Mouse (Mus musculus) embryonic facial prominence, embryonic 12.5 days (tissue): Measurements from ENCODE around the gene Alg11. TPM values are rescaled to one million over a fixed set of nuclear protein-coding genes. Genes with fewer than 3 reads are reported as not detected.

Source experiments
- ATAC-seq: fragments of 200-750 bp; cut with Nextera tagmentation; 2 replicates; pipeline ENCODE4 v1.8.0; 2017; ENCODE audit not compliant: insufficient number of reproducible peaks, insufficient read depth, low FRiP score, low TSS enrichment
- H3K27ac ChIP-seq: fragments of 300-500 bp; sonication (generic); 2 replicates; pipeline ENCODE4 v1.5.1; 2016; ENCODE audit warnings: mild to moderate bottlenecking
- H3K27me3 ChIP-seq: fragments of 300-500 bp; sonication (generic); 2 replicates; pipeline ENCODE4 v1.6.1; 2016; ENCODE audit warnings: mild to moderate bottlenecking, moderate library complexity
- H3K36me3 ChIP-seq: fragments of 300-500 bp; sonication (generic); 2 replicates; pipeline ENCODE4 v1.6.1; 2016; ENCODE audit warnings: mild to moderate bottlenecking
- H3K4me1 ChIP-seq: fragments of 300-500 bp; sonication (generic); 2 replicates; pipeline ENCODE4 v1.6.1; 2016
- H3K4me2 ChIP-seq: fragments of 300-500 bp; sonication (generic); replicated peaks from 2 replicates; pipeline ENCODE4 v1.6.1; 2016; ENCODE audit warnings: mild to moderate bottlenecking, moderate library complexity
- H3K4me3 ChIP-seq: fragments of 300-500 bp; sonication (generic); 2 replicates; pipeline ENCODE4 v1.5.1; 2016; ENCODE audit warnings: mild to moderate bottlenecking
- H3K9ac ChIP-seq: fragments of 300-500 bp; sonication (generic); 2 replicates; pipeline ENCODE4 v1.6.1; 2016; ENCODE audit warnings: mild to moderate bottlenecking, moderate library complexity
- H3K9me3 ChIP-seq: fragments of 300-500 bp; sonication (generic); 2 replicates; pipeline ENCODE4 v1.6.1; 2016; ENCODE audit warnings: mild to moderate bottlenecking, moderate library complexity
- WGBS: fragments of 180-500 bp; shearing (Covaris S2); methylation state at CpG from one replicate; pipeline ENCODE4 v1.1.7; 2016; 5-methylcytosine and 5-hydroxymethylcytosine counted together
- polyA plus RNA-seq: library from polyadenylated mRNA; unstranded; fragments of >200 nt; fragmentation: Nextera tagmentation; extraction: Ambion mirVana; gene quantifications from 2 replicates; pipeline ENCODE4 v1.2.1, GENCODE M21; 2016

The Alg11 gene
- polyA plus RNA-seq, 1 experiment from 2014 or later: 46.5 TPM

- H3K9ac ChIP-seq: no peak overlapping the region
- H3K27me3 ChIP-seq: peaks cover 11% of the 10 kb centered on the region; the same call in 1 of the 2 replicates
- H3K27ac ChIP-seq: no peak overlapping the region
- H3K36me3 ChIP-seq: no peaks in the 10 kb centered on the region
- no peak overlapping the region for H3K4me3 ChIP-seq
- no peaks in the 10 kb centered on the region for H3K9me3 ChIP-seq
- no peak for ATAC-seq
- H3K4me2 ChIP-seq: no peak overlapping the region
- 76% methylated on average over 3 of the region's 3 CpGs for WGBS
- H3K4me1 ChIP-seq: no peaks in the 10 kb centered on the region
Observed at GRCm38 (mm10) chr8:22042515-22042914, 18.0 kb upstream of the Alg11 start.

- Histone ChIP-seq H3K36me3 (no peaks in the 10 kb centered on the region), H3K27me3 (peaks cover 11% of the 10 kb centered on the region; the same call in 1 of the 2 replicates), H3K4me3 (no peak overlapping the region), H3K9me3 (no peaks in the 10 kb centered on the region), H3K4me2 (no peak overlapping the region), H3K9ac (no peak overlapping the region), H3K27ac (no peak overlapping the region), H3K4me1 (no peaks in the 10 kb centered on the region)
- no peak; the same call in 1 of the 2 replicates for ATAC-seq
- WGBS: 49% methylated on average over 12 of the region's 12 CpGs
Observed at GRCm38 (mm10) chr8:22043706-22044105, 16.8 kb upstream of the Alg11 start.

GRCm38 (mm10) chr8:22047699-22048464 is 12.6 kb upstream of the Alg11 start:
- Histone ChIP-seq H3K9ac (no peak overlapping the region), H3K36me3 (no peaks in the 10 kb centered on the region), H3K27ac (no peak overlapping the region), H3K4me3 (no peak overlapping the region), H3K4me1 (no peaks in the 10 kb centered on the region), H3K27me3 (no peaks in the 10 kb centered on the region), H3K4me2 (no peak overlapping the region), H3K9me3 (no peaks in the 10 kb centered on the region)
- WGBS: 72% methylated on average over 2 of the region's 2 CpGs
- ATAC-seq: no peak

- Histone ChIP-seq H3K9me3 (no peaks in the 10 kb centered on the region), H3K4me2 (no peak overlapping the region), H3K36me3 (no peaks in the 10 kb centered on the region), H3K9ac (no peak overlapping the region), H3K27me3 (peaks cover 22% of the 10 kb centered on the region), H3K27ac (no peak overlapping the region), H3K4me3 (no peak overlapping the region), H3K4me1 (no peaks in the 10 kb centered on the region)
- ATAC-seq: no peak
- 86% methylated on average over 12 of the region's 12 CpGs for WGBS
Observed at GRCm38 (mm10) chr8:22054674-22055491, 5.6 kb upstream of the Alg11 start.

- Histone ChIP-seq H3K9ac (no peak overlapping the region), H3K36me3 (no peaks in the 10 kb centered on the region), H3K4me3 (no peak overlapping the region), H3K27ac (no peak overlapping the region), H3K9me3 (no peaks in the 10 kb centered on the region), H3K4me1 (no peaks in the 10 kb centered on the region), H3K4me2 (no peak overlapping the region), H3K27me3 (peaks cover 24% of the 10 kb centered on the region)
- ATAC-seq: no peak
- 99% methylated on average over 2 of the region's 2 CpGs for WGBS
Observed at GRCm38 (mm10) chr8:22055492-22055877, 5.0 kb upstream of the Alg11 start.

GRCm38 (mm10) chr8:22056850-22057249 is 3.7 kb upstream of the Alg11 start:
- Histone ChIP-seq H3K4me2 (no peak overlapping the region), H3K9me3 (no peaks in the 10 kb centered on the region), H3K4me3 (no peak overlapping the region), H3K4me1 (0 out of 2 replicates have a peak, but pooled peaks cover 4% of the 10 kb centered on the region), H3K9ac (no peak overlapping the region), H3K36me3 (no peaks in the 10 kb centered on the region), H3K27me3 (peaks cover 24% of the 10 kb centered on the region), H3K27ac (no peak overlapping the region)
- 82% methylated on average over 3 of the region's 3 CpGs for WGBS
- ATAC-seq: no peak

GRCm38 (mm10) chr8:22058368-22058767 is 2.2 kb upstream of the Alg11 start:
- no peak for ATAC-seq
- H3K9me3 ChIP-seq: no peaks in the 10 kb centered on the region
- H3K36me3 ChIP-seq: peaks cover 7% of the 10 kb centered on the region; the same call in 1 of the 2 replicates
- 74% methylated on average over 9 of the region's 9 CpGs for WGBS
- H3K4me2 ChIP-seq: no peak overlapping the region
- H3K27me3 ChIP-seq: peaks cover 24% of the 10 kb centered on the region
- H3K4me3 ChIP-seq: no peak overlapping the region
- H3K27ac ChIP-seq: no peak overlapping the region
- 0 out of 2 replicates have a peak, but pooled peaks cover 4% of the 10 kb centered on the region for H3K4me1 ChIP-seq
- no peak overlapping the region for H3K9ac ChIP-seq

- Histone ChIP-seq H3K4me3 (peak overlapping the region; percentile 75), H3K4me1 (0 out of 2 replicates have a peak, but pooled peaks cover 4% of the 10 kb centered on the region), H3K9ac (no peak overlapping the region), H3K4me2 (peak overlapping the region; percentile 88), H3K27me3 (peaks cover 24% of the 10 kb centered on the region), H3K9me3 (no peaks in the 10 kb centered on the region), H3K36me3 (peaks cover 13% of the 10 kb centered on the region; the same call in 1 of the 2 replicates), H3K27ac (no peak overlapping the region)
- ATAC-seq: no peak
- WGBS: 40% methylated on average over 11 of the region's 11 CpGs
Observed at GRCm38 (mm10) chr8:22059153-22059738, 1.3 kb upstream of the Alg11 start.

- Histone ChIP-seq H3K36me3 (peaks cover 18% of the 10 kb centered on the region), H3K27ac (no peak within 1 kb of the TSS), H3K4me3 (peak within 1 kb of the TSS; percentile 75), H3K4me1 (0 out of 2 replicates have a peak, but pooled peaks cover 4% of the 10 kb centered on the region), H3K9ac (peak within 1 kb of the TSS; percentile 61), H3K27me3 (peaks cover 24% of the 10 kb centered on the region), H3K9me3 (no peaks in the 10 kb centered on the region), H3K4me2 (peak within 1 kb of the TSS; percentile 88)
- ATAC-seq: peak; percentile 92
- under 1% methylated on average over 37 of the region's 46 CpGs for WGBS
Observed at GRCm38 (mm10) chr8:22059821-22060445, 588 bp upstream of the Alg11 start, which contains the start of gene Atp7b. Gene Atp7b, minus strand, starts transcription at chr8:22060305.

GRCm38 (mm10) chr8:22061126-22061525 is 605 bp downstream of the Alg11 start:
- Histone ChIP-seq H3K4me3 (peak overlapping the region; percentile 75), H3K27ac (no peak overlapping the region), H3K4me1 (0 out of 2 replicates have a peak, but pooled peaks cover 4% of the 10 kb centered on the region), H3K9me3 (peaks cover 5% of the 10 kb centered on the region; the same call in 1 of the 2 replicates), H3K27me3 (peaks cover 24% of the 10 kb centered on the region), H3K4me2 (peak overlapping the region; percentile 88), H3K9ac (peak overlapping the region; percentile 28), H3K36me3 (peaks cover 30% of the 10 kb centered on the region)
- ATAC-seq: no peak
- WGBS: 6% methylated on average over 3 of the region's 3 CpGs
